Mouse (Mus musculus): ENCODE measurements around the gene Pdzk1.
A peak's percentile ranks its signal among the peaks of the same experiment; 100 is the strongest.

Gene Pdzk1

DNA sequence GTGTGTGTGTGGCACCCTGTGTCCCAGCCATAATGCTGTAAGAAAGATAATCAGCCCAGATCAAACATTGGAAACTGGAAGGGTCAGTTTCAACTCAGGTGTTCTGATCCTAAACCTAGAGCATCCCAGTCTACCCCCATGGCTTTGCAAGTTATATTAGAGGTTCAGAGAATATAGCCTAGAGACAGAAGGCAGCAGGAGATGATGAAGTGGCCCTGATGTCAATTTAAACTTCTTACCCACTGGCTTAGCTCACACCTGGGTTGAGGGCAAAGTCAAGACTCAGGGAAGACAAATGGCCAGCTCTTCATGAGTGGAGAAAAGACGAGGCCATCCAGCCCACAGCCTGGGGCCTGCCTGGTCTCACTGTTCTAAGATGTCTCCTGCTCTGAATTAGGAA lies at the start of gene Pdzk1, which contains the start of gene Cd160:
Gene Pdzk1, plus strand, starts transcription at position 301 of the 400 bp plus-strand sequence.
Gene Cd160, minus strand, starts transcription at position 368 of the 400 bp plus-strand sequence.
- DNase-seq = no peak

DNA sequence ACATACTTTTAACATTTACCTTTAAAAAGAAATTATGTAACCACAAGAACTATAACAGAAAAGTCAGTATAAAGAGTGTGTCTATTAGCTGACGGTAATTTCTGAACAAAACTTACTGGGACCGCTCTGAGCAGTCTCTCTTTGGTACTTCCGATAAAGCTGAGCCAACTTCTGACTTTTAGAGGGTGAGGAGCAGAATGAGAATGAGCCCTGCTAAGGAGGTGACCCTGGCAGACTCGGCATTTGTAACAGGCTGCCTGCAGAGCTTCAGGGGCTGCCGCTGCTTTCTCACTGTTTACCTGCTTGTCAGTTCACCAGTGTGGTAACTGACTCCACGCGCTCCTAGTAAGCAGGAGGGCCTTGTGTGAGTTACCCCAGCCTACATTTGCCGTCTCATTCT lies 46.8 kb upstream of the Pdzk1 start:
- DNase-seq = no peak

DNA sequence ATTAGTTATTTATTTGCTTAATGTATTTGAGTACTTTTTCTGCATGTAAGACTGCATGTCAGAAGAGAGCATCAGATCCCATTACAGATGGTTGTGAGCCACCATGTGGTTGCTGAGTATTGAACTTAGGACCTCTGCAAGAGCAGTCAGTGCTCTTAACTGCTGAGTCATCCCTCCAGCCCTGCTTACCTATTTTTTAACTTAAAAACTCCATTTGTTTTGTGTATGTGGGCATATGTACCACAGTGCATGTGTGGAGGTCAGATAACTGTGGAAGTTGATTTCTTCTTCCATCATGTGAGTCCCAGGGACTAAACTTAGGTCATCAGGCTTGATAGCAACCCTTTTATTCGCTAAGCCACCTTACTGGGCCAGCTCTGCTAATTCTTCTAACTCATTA lies 41.3 kb upstream of the Pdzk1 start:
- DNase-seq = no peak

DNA sequence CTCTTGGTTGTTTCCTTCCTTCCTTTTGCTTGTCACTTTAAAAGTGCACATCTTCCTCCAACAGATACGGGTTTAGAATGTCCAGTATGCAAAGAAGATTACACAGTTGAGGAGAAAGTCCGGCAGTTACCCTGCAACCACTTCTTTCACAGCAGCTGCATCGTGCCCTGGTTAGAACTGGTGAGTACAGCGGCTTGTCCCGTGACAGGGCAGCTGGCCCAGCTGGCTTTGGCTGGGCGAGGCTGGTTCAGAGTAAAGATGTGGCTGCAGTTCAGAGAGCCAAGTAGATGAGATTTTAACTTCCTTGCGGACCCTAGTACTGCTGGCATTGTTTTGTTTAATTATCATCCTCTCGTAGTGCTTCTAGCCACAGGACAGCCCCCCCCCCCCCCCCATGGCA lies 40.6 kb upstream of the Pdzk1 start:
- DNase-seq = no peak

DNA sequence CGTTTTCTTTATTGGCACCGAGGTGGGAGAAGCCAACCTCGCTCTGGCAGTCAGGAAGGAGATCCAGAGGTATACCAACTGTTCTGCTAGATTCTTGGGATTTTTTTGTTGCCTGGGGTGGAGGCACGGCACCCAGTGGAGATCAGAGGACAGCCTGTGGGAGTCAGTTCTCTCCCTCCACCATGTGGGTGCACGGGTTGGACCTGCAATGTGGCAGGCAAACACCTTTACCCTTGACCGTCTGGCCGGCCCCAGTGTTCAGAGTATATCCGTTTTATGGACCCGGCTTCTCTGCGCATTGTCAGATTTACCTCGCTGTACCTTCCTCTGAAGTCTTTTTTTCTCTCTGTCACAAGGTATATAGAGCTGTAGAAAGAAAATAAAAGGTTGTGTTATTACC lies 28.8 kb upstream of the Pdzk1 start:
- DNase-seq = no peak

DNA sequence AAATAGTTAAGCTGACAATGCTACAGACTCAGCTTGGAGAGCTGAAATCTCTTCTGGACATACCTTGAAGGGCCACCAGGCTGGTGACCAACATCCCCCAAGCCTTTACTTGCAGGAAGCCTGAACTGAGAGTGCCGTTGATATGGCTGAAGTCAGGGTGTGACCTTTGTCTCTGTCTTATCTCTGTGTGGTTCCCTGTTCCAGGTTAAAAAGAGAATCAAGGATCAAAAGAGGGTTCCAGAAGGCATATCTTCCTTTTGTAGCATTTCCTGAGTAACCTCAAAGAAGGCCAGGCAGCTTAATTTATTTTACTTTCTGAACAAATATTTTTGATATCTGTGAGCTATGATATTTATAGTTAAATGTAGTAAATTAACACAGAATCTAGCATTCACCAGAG lies 26.9 kb upstream of the Pdzk1 start:
- DNase-seq = no peak

DNA sequence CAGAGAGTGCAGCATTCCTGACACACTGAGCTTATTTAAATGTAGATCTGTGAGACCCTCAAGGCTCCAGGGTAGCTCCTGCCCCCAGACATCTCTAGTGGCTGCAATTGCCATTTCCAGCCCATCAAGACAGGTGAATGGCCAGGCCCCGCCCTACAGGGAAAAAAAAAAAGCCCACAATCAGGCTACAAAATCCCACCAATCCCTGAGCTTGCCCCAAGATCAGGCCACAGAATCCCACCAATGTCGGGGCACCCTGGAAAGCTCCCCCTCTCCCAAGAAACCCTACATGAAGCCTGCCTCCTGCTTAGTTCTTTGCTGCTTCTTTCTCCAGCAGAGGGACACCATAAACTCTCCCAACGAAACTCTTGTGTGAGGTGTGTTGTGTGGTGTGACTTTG lies 20.9 kb upstream of the Pdzk1 start:
- DNase-seq = peak; percentile 22

DNA sequence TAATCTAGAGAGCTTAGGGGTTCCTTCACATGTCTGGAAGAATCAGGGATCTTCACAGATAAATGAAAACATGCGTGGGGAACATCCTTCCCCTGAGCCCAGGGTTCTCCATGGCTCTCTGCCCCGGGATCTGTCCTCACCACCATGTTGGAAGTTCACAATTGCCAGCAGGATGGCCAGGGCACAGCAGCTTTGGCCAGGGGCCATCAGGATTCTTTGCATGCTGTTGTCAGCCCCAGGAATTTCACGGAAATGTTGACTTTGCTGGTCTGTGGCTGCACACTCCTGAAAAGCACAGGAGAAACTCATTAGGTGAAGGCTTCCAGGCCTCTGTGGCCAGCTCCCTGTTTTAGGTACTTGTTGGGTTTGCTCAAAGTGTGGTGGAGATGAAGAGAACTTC lies 20.4 kb upstream of the Pdzk1 start:
- no peak for DNase-seq

DNA sequence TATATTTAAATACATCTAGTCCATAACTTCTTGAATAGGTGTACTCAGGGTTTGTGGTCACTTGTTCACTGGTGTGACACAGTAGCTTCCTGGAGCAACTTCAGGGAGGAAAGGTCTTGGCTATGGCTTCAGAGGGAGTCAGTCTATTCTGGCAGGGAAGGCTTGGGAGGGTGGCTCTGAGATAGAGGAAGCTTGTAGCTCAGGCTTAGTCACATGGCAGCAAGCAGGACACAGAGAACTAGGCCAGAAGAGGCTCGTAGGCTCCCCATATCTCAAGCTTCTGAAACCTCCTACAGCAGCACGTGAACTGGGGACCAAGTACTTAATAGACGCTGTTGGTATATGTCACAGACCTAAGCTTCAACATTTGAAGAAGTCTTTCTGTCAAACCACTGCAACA lies 17.9 kb upstream of the Pdzk1 start:
- no peak for DNase-seq

DNA sequence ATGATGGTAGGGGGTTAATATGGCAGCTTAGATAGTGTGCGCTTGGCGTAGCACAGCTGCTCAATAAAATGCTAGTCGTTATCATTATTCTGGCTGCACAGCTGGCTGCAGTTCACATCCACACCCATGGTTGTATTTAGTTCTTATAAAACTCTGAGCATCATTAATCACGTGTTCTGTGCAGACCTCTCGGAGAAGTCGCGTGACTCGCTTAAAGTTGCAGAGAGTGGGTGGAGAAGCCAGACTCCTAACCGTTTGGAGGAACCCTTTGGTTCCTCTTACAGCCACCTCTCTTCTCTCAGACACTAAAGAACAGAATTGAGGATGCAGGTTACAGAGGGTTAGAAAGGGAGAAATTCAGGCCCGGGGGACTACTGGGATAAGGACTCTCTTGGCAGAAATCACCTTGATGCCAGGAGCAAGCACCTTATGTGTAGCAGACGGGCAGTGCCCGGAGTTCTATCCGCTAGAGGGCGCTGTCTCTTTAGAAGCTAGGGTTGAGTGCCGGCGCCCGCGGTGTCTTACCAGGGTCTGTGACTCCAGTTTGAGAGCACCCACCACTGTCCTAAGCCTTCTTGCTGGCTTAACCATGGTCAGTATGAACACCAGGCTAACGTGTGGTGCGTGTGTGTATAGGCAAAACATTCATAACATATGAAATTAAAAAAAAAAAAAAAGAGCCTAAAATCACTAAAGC lies 16.5 kb upstream of the Pdzk1 start:
- DNase-seq = peak; percentile 82

DNA sequence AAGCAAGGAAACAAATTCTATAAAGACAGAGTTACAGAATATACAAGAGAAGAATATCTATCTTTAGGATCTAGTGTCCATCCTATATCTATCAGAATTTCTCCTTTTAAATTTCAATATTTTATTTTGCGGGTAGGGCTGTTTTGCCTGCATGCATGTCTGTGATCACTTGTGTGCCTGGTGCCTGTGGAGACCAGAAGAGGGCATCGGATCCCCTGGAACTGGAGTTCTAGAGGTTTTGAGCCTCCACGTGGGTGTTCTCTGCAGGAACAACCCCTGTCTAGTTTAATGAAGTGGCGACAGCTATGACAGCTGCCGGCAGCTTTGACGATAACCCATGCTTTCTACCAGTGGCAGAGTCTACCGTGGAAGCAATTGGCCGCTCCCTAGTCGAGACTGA lies 16.0 kb upstream of the Pdzk1 start:
- DNase-seq = peak; percentile 76

DNA sequence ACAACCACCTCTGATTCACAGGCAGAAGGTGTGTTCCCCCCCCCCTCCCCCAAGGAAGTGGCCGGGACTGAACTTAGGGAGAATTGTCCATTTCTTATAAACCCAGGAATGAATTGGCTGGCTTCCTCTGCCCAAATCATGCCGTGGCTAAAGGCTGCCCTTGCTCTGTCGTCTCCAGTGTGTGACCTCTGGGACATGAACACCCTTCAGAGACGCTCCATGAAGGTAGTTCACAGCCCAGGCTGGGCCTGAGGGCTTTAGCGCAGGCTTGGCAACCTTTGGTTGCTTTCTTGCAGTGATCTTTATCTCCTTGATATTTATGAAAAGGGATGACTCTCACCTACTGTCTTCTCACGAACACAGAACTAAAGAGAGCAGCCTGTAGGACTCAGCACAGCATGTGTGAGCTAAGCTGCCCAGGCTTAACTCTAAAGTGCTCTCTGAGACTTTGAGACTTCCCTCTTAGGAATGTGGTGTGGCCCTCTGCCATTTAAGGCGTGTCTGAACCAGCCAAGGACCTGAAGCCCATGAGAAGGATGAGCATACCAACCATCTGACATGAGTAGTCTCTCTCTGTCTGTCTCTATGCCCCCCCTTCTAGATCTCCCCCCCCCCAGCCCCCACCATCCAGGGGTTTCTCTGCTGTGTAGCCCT lies 15.4 kb upstream of the Pdzk1 start:
- DNase-seq = no peak

DNA sequence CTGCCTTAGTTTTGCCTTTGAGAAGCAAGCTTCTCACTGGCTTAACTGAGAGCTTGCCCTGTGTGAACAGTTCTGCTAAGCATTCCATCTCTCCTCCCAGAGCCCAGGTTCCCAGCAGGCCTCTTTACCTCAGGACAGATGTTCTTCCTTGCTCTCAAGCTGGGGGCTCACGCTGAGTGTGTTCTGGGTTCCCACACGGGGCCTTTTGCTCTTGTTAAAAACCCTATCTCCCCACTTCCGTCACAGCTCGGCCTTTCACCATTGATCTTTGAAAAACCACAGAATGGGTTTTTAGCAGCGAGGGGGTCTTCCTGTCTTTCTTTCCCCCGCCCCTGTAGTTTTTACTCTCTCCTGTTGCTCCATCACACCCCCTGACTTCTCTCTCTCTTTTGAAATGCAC lies 14.7 kb upstream of the Pdzk1 start:
- DNase-seq = no peak

DNA sequence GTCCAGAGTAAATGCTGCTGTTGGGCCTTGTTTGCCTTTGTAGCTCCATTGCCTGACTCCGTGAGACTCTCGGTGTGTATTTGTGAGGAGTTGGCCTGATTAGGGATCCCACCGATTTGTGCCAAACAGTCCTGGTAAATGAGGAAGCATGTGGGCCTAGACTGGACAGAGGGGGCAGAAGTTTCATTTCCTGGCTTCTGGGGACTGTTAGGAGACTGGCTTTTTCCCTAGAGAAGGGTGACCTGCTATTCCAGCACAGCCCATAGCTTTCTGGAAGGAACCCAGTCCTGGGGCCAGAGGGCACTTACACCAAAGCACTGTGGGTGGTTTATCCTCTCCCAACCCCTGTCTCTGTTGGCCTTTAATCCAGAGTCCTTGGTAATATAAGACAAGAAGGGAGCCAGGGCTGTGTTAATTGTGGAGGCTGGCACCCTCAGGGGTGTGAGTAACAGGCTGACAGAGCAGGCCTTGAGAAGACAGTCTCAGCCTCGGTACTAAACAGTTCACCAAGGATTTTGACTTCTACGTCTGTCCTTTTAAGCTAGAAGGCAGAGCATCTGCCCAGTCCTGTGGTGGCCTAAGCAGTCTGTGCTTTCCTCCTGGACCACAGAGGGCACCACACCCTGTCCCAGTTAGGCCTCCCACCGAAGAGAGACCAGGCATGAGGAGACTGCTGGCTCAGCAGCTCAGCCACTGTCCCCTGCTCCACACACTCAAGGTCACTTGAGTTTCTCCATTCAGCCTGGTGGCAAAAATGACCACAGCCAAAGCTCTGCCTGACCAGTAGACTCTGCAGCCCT lies 8.8 kb upstream of the Pdzk1 start:
- DNase-seq = no peak

DNA sequence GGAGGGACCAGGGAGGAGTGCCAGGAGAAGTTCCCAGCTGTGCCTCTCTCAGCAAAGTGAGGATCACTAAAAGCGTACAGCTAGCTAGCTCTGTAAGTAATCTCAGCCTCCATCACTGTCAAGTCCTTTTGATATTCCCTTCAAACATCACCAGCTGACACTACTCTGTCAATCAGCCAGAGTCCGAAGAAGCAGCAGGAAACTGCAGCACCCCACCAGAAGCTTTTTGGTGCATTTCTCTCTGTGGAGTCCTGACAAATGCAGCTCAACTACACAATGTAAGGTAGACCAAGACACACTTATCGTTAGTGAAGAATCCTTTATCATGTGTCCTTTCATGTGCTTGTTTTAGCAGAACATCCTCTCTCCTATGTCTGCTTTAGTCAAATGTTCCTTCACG lies 7.5 kb upstream of the Pdzk1 start:
- DNase-seq = no peak

DNA sequence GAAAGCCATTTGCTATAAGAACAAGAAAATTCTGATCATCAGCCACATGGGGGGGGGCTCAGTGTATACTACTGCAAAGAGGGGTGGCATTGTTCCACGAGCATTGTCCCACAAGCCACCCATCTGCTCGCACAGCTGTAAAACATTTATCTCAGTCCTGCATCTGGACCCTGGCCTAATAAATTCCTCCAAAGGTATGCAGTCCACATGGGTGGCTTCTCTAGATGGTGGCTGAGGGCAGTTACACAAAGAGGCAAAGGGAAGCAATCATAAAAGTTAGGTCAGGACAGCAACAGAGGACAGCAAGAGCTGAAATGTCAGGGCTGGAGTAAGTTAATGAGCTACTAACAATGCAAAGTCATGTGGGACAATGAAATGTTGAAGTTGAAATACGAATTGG lies 5.4 kb upstream of the Pdzk1 start:
- DNase-seq = no peak

DNA sequence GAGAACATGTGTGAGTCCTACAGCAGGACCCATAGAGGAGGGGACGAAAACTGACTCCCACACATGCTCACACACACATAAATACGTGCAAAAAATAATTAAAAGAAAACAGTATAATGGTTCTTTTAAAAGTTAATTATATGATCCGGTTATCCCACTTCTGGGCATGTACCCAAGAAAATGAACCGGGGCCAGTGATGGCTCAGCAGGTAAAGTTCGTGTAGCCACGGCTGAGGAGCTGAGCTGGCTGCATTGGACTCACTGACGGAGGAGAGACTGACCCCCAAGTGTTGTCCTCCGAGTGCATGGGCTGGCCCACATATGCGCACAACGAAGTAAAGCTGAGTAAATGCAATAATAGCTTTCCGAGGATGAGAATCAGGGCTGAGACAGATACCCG lies 4.5 kb upstream of the Pdzk1 start:
- DNase-seq = no peak

DNA sequence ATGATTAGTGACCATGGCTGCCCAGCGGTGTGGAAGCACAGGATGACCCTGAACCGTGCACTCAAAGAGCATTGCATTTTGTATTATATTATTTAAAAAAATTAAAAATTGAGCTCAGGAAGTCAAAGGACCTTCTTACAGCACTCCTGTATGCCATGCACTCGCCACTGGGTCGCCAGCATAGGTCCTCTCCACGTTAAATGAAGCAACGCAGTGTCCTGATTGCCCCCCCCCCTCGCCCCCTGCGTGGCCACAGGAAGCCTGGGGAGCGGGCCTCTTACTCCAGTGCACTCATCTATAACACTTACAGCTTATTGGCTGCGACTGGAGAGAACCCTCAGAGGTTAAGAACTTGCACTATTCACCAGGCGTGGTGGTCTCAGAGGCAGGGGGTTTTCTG lies 3.8 kb upstream of the Pdzk1 start:
- no peak for DNase-seq

DNA sequence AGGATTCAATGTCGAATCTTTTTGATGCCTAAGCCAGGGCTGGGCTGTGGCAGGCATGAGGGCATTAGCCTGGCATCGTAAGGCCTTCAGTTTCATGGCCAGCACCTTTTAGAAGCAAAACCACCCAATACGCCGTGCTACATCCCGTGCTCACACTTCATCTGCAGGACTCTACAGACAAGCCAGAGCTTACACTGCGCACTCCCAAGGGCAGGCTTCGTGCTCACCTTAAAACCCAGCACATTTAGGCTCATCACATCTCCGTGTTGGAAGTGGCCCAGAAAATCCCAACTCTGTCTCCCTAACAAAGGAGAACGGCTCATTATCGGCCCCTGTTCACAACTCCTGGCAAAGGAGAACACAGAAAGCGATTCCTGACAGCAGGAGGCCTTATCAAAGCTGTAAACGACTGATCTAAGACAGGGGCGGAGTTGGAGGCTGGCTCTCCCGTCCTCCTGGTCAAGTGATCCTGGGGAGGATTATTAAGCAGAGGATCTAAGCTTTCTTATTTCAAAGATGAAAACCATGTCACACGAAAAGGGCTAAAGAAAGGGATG lies 698 bp upstream of the Pdzk1 start:
- DNase-seq = peak; percentile 38

DNA sequence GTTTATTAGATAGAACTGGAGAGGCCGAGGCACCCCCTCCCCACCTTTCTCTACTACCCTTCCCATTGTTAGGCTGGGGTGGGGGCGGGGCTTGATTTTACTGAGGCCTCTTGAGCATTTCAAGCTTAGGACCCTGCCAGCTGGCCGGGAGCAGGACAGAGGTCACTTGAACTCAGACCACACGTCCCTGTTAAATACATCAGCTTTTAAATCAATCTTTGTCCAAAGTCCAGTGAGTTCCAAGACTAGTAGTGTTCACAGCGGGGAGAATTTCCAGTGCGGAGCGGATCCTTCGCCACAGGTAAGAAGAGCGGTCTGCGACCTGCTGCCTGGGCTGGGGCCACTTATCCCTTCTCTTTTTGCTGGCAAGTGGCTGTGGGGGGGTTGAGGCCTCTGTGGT lies 772 bp downstream of the Pdzk1 start:
- DNase-seq = no peak

DNA sequence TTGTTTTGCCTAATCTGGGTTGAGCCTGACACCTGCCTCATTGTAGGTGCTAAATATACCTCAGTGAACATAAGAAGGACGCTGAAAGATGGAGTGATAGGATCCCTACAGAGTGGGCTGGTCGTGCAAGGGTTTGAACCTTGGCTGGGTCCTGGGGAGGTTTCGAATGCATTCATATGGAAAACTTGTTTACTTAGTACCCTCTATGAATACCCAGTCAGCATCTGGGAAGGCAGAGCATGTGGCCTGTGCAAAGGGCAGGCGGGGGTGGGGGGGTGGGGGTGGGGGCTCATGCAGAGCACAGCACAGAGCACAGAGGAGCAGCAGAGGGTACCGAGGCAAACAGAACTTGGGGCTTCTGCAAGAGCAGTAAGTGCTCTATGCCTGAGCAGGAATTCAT lies 3.8 kb downstream of the Pdzk1 start:
- no peak for DNase-seq

DNA sequence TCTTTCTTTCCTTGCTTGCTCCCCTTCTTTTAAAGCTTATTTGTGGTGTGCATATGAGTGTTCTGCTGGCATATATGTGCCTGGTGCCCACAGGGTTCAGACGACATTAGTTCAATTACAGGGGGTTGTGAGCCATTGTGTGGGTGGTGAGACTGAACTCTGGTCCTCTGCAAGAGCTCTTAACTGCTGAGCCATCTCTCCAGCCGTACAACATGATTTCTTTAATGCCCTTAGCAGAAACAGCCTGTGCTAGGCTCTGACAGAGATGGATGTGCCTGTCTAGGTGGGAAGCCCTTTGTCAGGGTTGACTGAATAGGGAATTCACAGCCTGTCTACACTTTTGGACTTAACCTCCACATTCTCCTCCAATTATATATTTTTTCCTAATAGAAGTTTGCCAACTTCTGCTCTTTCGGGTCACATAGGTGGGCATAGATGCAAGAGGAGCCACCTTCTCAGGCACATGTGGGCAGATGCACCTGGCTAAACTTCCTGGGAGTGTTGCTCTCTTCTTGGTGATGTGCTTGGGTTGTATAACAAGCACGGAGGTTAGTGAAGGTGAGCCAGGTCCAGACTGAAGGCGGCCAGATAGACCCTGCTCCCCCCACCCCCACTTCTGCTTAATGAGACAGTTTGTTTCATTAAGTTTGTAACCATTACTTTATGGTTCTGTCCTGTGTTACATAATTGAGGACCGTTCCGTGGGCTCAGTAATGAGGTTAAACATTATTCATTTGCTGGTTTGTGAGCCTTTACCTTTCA lies 5.7 kb downstream of the Pdzk1 start:
- DNase-seq = no peak

DNA sequence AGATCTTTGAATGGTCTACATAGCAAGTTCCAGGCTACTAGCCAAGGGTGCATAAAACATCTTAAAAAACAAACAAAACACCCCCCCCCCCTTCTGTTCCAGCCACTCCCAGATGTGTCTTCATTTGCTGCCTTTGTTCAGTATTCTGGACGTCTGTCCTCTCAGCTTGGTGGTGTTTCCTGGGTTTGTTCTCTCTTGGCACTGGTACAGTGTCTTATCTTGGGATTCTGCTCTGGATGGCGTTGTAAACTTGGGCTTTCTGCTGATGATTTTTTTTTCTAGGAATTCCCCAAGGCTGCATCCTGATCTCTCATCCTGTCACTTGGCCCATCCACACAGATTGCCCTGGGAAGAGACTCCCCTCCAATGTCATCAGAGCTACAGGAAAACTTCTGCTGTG lies 7.3 kb downstream of the Pdzk1 start:
- DNase-seq = no peak

All from retina, postnatal 1 day (tissue).